Mouse (Mus musculus) liver, embryonic 13.5 days (tissue): ENCODE results near the gene H2-Ke6. TPM values are rescaled to one million over a fixed set of nuclear protein-coding genes. Genes with fewer than 3 reads are reported as not detected.

Experiments
- microRNA counts: library from miRNA; unstranded; fragments of <30 nt; microRNA quantifications from one replicate; lab custom pipeline; 2016
- microRNA-seq: library from miRNA; unstranded; fragments of <30 nt; microRNA quantifications from one replicate; pipeline ENCODE4, GENCODE M21; 2016
- polyA plus RNA-seq: library from polyadenylated mRNA; unstranded; fragments of >200 nt; fragmentation: Nextera tagmentation; extraction: Ambion mirVana; gene quantifications from 2 replicates; pipeline ENCODE4 v1.2.1, GENCODE M21; 2015

Gene H2-Ke6
- polyA plus RNA-seq, 1 experiment from 2014 or later, result 25.7 TPM

MicroRNAs encoded within 50 kb of the gene (microRNA counts, 519-probe panel; counts per million panel counts)
- microRNA mmu-miR-219 (lab: Ali Mortazavi, UCI), result 114 counts per million

Small RNAs within 50 kb of the gene (microRNA-seq; reads per million reads assigned to microRNA genes)
- gene Mir219a-1 (0.88 reads per million), gene Mir219c (not detected)

Other genes starting within 250 kb of the H2-Ke6 start
- gene Angptl4, start 246.2 kb downstream of the H2-Ke6 start, polyA plus RNA-seq, result 18.9 and 20.2 TPM in 2 replicates
- 8.1 and 8.9 TPM in 2 replicates for gene Kank3, start 217.5 kb downstream of the H2-Ke6 start, polyA plus RNA-seq
- 614 and 696 TPM in 2 replicates for gene Rps28, start 203.5 kb downstream of the H2-Ke6 start, polyA plus RNA-seq
- gene Ndufa7, start 203.5 kb downstream of the H2-Ke6 start, polyA plus RNA-seq, result 250 and 284 TPM in 2 replicates
- 19.9 and 22.0 TPM in 2 replicates for gene Cd320, start 185.0 kb downstream of the H2-Ke6 start, polyA plus RNA-seq
- gene Gm7029, start 154.2 kb downstream of the H2-Ke6 start, polyA plus RNA-seq, result not detected in 2 replicates
- gene Kifc1, start 137.4 kb downstream of the H2-Ke6 start, polyA plus RNA-seq, result 6.9 and 7.6 TPM in 2 replicates
- gene Platr17, start 122.9 kb downstream of the H2-Ke6 start, polyA plus RNA-seq, result 0.60 and 0.91 TPM in 2 replicates
- 25.5 and 27.6 TPM in 2 replicates for gene Daxx, start 118.6 kb downstream of the H2-Ke6 start, polyA plus RNA-seq
- 27.6 and 30.5 TPM in 2 replicates for gene Tapbp, start 112.2 kb downstream of the H2-Ke6 start, polyA plus RNA-seq
- gene Zbtb22, start 112.2 kb downstream of the H2-Ke6 start, polyA plus RNA-seq, result 10.1 and 10.7 TPM in 2 replicates
- gene Rgl2, start 98.5 kb downstream of the H2-Ke6 start, polyA plus RNA-seq, result 7.1 and 7.4 TPM in 2 replicates
- gene Pfdn6, start 87.7 kb downstream of the H2-Ke6 start, polyA plus RNA-seq, result 153 and 157 TPM in 2 replicates
- gene Wdr46, start 87.4 kb downstream of the H2-Ke6 start, polyA plus RNA-seq, result 30.1 and 34.9 TPM in 2 replicates
- gene B3galt4, start 76.6 kb downstream of the H2-Ke6 start, polyA plus RNA-seq, result 2.3 and 2.5 TPM in 2 replicates
- gene Vps52, start 72.2 kb downstream of the H2-Ke6 start, polyA plus RNA-seq, result 27.7 and 30.1 TPM in 2 replicates
- gene Rps18, start 72.1 kb downstream of the H2-Ke6 start, polyA plus RNA-seq, result 1,343 and 1,499 TPM in 2 replicates
- 80.9 and 88.3 TPM in 2 replicates for gene H2-K1, start 27.7 kb downstream of the H2-Ke6 start, polyA plus RNA-seq
- gene Ring1, start 3.4 kb downstream of the H2-Ke6 start, polyA plus RNA-seq, result 5.2 and 5.4 TPM in 2 replicates
- 71.7 and 76.7 TPM in 2 replicates for gene Slc39a7, start 3.6 kb upstream of the H2-Ke6 start, polyA plus RNA-seq
- 18.2 and 18.6 TPM in 2 replicates for gene Rxrb, start 3.8 kb upstream of the H2-Ke6 start, polyA plus RNA-seq
- gene Col11a2, start 11.4 kb upstream of the H2-Ke6 start, polyA plus RNA-seq, result 0.32 and 0.54 TPM in 2 replicates
- 0.39 and 0.41 TPM in 2 replicates for gene H2-Oa, start 64.3 kb upstream of the H2-Ke6 start, polyA plus RNA-seq
- gene H2-DMa, start 91.5 kb upstream of the H2-Ke6 start, polyA plus RNA-seq, result 4.4 and 5.2 TPM in 2 replicates
- 42.0 and 53.3 TPM in 2 replicates for gene Brd2, start 94.6 kb upstream of the H2-Ke6 start, polyA plus RNA-seq
- 0.31 and 0.36 TPM in 2 replicates for gene H2-DMb2, start 115.2 kb upstream of the H2-Ke6 start, polyA plus RNA-seq
- gene H2-DMb1, start 125.0 kb upstream of the H2-Ke6 start, polyA plus RNA-seq, result 0.54 and 0.62 TPM in 2 replicates
- gene Tap1, start 159.5 kb upstream of the H2-Ke6 start, polyA plus RNA-seq, result 2.4 and 3.2 TPM in 2 replicates
- gene Psmb9, start 159.7 kb upstream of the H2-Ke6 start, polyA plus RNA-seq, result 6.6 and 7.7 TPM in 2 replicates
- 15.3 and 18.0 TPM in 2 replicates for gene Psmb8, start 169.7 kb upstream of the H2-Ke6 start, polyA plus RNA-seq
- gene Tap2, start 175.5 kb upstream of the H2-Ke6 start, polyA plus RNA-seq, result 5.7 and 6.1 TPM in 2 replicates
- 0.08 TPM in 1 of 2 replicates, not detected in the other for gene H2-Ob, start 210.8 kb upstream of the H2-Ke6 start, polyA plus RNA-seq
- gene H2-Ab1, start 229.6 kb upstream of the H2-Ke6 start, polyA plus RNA-seq, result 2.2 and 2.3 TPM in 2 replicates